Mouse (Mus musculus) thymus, postnatal 36 days (tissue): ENCODE measurements around the gene N4bp2.
"Not testable (repeated sequence)": the region's sequence is repeated elsewhere in the genome, so short reads cannot be mapped to it uniquely, and the experiment has no call there.

Experiments used
- DNase-seq, 2 experiments: peaks; one replicate each; pipeline ENCODE4 v3.0.0; 2022; ENCODE audit warnings: mixed read lengths in 2 of 2

N4bp2 gene

DNA sequence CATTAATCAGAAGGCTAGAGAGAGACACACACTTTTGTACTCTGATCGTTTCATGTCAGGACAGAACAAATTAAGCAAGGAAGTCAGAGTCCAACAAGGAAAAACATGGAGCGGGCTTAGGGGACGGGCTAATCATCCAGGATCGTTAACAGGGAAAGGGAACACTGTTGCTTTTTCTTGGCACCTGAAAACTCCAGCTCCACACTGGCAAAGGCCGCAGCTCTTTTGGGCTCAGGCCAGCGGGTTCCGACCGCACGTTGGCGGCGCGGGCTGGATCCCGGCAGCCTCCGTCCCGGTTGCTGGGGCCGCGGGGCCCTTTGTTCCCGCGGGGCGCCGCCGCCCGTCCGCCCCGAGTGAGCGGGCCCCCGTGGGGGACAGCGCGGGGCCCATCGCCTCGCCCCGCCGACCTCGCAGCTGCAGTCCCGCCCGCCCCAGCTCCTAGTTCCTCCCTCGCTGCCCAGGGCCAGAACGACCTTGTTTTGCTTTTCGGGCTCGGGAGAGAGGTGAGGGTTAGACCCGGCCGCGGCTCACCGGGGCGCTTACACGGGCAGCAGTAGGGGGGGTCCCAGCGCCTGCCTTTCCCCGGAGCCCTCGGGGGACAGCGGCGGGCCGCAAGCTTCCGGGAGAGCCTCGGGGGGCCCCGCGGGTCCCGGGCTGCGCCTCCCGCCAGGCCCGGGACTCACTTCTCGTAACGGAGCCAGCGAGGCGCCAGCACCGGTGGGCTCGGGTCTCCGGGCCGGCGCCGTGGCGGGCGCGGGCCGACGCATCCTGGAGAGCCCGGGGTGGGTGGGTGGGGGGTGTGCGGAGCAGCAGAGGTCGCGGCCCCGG, at the start of gene N4bp2:
Gene N4bp2, plus strand, starts transcription at position 434 of the 828 bp plus-strand sequence.
- DNase-seq = peak; percentile 75 to 80

DNA sequence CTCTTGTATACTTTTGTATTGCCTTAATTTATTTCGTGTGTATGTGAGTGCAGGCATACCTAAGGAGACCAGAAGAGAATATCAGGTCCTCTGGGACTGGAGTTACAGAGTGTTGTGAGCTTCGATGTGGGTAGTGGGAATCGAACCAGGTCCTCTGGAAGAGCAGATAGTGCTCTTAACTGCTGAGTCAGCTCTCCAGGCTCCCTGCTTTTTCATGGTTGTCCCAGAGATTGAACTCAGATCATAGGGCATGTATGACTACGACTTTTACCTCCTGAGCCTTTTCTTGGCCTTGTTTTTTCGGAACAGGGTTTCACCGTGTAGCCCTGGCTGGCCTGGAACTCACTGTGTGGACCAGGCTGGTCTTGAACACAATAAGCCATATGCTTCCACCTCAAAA, 48.2 kb upstream of the N4bp2 start:
- no peak for DNase-seq

DNA sequence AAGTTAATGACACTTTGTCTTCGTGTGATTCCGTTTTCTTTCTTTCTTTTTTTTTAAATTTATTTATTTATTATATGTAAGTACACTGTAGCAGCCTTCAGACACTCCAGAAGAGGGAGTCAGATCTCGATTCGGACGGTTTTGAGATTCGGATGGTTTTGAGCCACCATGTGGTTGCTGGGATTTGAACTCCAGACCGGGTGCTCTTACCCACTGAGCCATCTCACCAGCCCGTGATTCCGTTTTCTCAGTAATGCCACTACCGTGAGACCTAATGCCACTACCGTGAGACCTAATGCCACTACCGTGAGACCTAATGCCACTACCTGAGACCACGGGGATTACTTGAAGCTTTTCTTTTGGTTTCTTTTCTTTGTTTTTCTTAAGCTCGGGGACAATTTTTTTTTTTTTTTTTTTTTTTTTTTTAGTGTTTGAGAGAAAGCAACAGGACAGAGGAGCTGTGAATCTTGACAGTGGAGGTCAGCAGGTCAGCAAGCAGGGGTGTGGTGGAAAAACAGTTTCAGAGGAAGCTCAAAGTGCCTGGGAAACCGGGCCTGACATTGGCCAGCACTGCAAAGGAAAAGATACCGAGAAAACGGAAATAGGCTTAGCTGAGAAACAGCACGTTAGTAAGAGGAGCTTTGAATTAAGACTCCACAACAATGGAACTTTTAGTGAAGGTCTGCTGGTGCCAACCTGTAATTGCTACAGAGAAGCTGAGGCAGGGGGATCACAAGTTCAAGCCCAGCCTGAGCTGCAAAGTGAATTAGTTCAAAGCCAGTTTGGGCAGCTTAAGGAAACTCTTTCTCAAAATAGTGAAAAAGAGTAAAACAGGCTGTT, 46.0 kb upstream of the N4bp2 start:
- no peak for DNase-seq

DNA sequence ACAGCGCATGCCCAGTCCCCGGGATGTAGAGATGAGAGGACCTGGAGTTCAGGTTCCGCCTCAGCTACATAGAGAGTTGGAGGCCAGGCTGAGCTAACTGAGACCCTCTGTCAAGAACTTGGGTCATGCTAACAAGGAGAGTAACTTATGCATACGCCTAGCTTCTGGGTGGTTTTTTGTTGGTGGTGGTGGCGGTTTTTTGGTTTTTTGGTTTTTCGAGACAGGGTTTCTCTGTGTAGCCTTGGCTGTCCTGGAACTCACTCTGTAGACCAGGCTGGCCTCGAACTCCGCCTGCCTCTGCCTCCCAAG, 45.5 kb upstream of the N4bp2 start:
- not testable (repeated sequence) for DNase-seq

DNA sequence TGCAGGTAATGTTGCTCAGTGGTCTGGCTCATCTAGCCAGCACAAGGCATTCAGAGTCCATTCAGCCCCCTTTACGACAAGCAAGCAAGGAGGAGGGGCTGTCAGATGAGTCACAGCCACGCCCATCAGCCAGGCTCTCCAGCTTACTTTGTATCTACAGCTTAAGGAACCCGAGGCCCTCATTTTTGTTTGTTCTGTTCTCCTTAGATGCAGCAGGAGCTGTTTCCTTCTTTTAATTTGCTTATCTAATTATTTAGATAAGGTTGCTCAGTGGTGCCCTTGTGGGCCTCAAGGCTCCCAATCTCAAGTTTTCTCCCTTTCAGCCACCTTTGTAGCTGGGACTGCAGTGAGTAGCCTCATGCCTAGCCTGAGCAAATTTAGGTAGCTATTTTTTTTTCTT, 45.0 kb upstream of the N4bp2 start:
- no peak for DNase-seq

DNA sequence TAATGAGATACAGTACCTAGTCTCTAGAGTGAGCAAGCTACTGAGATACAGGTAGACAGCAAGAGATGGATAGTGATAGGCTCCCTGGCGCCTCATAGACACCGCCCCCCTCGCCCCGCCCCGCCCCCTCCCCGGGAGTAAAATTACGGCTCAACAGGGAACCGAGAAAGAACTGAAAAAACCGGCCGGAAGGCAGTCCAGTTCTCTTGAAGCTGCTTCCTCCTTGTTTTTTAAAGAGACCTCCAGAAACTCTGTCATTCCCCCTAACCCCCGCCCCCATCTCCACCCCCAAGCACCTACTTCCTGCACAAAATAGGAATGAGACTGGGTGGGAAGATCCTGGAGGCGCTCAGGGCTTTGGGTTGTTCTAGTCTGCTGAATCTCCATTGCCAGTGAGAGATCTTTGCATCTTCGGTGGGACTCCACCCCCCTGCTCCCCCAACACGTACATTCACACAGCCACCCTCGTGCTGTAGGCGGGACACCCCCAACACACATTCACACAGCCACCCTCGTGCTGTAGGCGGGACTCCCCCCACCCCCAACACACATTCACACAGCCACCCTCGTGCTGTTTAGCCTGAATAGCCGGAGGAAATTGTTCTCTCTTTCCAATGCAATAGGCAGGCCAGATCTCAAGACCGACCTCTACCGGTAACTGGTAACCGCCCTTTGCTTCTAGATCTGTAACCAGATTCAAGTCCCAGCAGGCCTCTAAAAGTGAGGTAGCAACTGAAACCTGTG, 38.8 kb upstream of the N4bp2 start:
- DNase-seq = peak; percentile 69 to 71

DNA sequence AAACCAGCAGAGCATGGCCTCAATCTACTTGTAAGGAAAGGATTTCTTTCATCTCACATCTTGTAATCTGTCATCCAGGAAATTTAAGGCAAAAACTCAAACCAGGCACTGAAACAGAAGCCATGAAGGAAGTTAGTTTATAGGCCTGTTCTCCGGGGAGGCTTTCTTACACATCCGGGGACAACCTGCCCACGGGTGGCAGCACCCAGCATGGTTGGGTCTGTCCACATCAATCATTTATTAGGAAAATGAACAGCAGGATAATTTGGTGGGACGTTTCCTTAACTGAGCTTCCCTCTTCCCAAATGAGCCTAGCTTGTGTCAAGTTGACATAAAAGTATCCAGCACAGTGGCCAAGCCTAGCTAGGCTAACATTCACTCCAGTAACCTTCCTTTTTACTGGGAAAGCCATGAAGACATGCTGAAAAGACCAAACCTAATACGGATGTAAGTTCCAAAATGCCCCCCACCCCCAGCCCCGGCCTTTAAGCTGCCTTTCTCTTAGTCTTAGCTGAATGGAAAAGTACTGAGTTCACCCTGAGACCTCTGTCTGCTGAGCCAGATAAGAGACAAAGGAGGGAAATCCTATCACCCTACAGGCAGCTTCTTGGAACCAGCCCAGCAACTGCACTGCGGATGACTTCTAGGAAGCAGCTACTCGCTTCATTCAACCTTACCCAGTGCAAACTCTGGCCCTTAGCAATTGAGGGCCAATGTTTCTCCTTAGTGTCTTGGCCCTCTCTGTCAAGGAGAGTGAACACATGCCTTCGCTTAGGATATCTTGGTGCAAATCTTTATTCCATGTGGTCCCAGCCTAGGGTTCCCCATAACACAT, 31.9 kb upstream of the N4bp2 start:
- no peak for DNase-seq

DNA sequence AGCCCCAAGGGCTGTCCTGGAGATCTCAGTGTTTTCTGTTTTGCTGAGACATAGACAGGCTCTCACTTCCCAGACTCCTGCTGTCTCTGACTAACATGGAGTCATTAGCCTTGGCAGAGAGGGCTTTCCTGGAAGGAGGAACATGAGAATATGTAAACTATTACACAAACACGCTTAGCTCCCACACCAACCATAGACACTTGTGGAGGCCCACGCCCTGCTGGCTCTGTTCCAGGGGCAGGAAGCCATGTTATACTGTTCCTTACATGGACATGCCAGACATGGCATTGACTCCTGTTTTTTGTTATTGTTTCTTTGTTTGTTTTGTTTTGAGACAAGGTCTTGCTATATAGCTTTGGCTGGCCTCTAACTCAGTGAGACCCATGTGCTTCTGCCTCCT, 27.7 kb upstream of the N4bp2 start:
- DNase-seq = no peak

DNA sequence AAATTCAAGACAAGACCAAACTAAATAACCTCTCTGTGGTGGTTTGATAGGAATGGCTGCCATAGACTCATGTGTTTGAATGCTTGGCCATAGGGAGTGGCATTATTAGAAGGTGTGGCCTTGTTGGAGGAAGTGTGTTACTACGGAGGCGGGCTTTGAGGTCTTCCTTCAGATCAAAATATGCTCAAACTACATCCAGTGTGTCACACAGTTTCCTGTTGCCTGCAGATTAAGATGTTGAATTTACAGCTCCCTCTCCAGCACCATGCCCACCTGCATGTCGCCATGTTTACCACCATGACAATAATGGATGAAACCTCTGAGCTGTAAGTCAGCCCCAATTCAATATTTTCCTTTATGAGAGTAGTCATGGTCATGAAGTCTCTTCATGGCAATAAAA, 24.0 kb upstream of the N4bp2 start:
- DNase-seq = no peak

DNA sequence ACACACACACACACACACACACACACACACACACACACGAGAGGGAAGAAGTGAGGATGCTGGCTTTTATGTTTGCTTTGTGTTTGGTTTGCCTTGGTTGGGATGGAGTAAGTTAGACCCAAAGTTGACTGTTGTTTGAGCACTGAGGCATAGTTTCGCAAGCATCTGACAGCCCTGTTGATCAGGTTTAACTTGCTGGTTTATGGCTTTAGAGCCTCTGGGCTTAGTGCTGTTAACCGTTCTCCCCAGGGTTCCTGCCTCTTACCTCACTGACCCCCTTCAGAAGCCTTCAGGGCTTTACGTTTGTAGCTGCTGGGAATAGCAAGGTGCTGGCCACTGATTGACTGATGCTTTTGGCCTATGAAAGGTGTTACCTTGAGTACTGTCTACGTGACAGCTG, 16.4 kb upstream of the N4bp2 start:
- DNase-seq = no peak

DNA sequence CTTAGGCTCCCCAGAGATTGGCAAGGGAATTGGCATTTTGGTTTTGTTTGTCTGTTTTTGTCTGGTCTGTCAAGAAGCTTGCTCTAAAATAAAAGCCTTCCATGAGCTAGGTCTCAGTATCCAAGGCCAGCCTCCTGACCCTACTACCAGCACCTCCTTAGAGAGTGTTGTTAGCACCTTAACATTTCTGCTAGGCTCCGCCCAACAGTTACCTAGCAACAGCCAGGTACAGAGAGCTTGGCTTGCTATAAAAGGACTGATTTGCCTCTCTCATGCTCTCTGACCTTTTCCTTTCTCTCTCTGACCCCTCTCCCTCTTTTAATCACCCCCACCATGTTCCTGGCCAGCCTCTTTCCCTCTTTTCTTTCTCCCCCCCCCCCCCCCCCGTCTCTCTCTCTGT, 14.9 kb upstream of the N4bp2 start:
- no peak for DNase-seq

DNA sequence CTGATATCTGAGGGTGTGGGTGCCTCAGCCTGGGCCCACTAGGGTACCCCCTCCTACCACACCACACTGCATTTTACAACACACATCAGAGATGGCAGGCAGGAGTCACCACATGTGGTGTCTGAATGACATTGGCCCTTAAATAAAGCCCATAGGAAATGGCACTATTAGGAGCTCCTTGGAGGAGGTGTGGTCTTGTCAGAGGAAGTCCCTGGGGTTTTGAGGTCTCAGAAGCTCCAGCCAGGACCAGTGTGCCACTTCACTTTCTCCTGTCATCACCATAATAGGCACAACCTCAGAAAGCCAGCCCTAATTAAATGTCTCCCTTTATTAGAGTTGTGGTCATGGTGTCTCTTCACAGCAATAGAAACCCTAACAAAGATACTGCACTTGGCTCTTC, 14.4 kb upstream of the N4bp2 start:
- no peak for DNase-seq

DNA sequence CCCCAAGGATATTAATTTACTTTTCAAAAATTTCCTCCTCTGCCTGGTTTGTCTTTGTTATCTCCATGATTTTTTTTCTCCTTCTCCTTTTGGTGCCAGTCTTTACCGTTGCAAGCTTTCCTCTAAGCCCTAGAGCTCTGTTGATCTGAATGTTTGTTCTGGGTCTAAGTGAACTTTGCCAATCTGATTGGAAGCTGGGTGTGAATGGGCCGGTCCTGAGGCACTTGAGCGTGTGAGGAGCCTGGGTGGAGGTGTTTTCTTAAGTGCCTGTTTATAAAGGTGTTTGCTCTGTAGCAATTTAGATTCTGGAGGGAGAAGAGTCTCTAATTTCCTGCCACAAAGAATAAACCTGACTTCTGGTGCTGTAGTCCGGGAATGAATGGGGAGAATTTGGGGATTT, 11.3 kb upstream of the N4bp2 start:
- no peak for DNase-seq

DNA sequence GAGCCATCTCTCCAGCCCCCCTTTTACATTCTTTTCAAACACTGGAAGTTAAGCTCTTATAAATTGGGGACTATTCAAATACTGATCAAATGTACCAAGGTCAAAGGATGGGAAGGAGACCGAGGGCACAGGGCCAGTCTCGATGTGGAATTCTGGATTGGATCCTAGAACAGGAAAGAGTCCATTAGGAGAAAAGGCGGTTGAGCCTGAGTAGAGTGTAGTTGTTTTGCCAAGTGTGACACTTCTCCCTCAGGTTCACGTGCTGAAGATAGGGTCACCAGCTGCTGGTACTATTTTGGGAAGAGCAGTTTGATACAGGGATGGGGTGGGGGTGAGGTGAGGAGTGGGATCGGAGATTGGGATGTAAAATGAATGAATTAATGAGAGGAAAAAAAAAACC, 7.5 kb upstream of the N4bp2 start:
- no peak for DNase-seq

DNA sequence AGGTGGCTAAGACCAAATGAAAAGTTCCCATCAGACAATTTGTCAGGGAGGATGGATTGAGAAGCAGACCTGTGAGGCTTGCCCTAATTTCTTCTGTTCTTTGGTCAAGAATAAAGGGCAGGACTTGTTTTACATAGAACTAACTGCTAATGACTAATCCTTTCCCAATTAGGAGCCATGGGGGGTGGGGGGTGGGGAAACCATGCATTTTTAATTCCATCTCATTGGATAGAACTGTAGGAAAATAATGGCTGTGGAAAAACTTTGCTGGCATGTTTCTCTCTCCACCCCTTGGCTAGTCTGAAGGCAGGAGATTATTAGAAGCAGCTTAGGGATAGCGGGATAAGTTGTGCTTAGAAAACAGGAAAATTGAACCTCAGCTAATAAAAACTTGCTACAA, 6.2 kb upstream of the N4bp2 start:
- no peak for DNase-seq

DNA sequence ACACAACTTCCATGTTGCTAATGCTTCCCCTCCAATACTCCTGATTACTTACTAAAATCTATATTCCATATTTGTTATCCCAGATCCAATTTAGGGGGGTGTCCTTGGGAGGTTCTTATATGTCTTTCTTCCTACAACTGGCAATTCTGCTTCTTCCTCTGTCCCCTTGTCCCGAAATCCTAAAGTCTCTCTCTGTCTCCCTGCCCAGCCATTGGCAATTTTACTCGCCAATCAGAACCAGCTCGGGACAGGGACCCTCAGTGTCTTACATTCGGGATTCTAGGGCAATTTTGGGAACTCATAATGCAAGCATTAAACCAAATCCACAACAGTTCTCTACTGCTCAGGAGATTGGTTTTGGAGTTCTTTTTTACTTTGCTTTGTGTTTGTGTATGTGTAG, 3.3 kb upstream of the N4bp2 start:
- no peak for DNase-seq

DNA sequence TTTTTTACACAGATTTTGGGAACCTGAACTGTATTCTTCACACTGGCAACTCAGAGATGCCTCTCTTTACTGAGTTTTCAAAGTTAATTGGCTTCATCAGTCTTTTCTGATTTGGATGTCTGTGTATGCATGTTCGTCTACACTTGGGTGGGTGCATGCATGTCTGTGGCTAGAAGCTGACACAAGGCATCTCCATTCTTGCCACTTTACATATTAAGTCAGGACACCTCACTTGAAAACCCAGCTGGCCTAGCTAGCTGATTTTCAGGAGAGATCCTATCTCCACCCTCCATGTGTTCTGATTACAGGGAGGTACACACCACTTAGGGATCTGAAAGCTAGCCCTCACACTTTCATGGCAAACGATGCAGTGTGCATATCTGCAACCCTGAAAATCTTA, 2.7 kb upstream of the N4bp2 start:
- no peak for DNase-seq

DNA sequence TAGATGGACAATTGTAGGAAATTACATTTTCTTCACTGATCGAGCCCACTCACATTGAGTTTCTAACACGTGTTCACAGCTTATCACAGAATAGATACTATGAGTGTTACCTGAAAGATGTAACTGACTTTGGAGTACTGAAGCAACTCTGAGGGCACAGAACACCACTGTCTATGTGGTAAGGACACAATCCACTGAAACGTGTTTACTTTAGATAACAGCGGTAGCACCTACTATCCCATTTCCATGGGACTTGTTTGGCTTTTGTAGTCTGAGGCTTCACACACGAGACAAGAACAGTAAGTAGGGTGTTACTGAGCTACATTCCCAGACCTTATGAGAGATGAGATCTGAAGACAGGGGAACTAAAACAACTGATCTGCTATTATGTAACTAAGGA, 2.3 kb upstream of the N4bp2 start:
- no peak for DNase-seq

DNA sequence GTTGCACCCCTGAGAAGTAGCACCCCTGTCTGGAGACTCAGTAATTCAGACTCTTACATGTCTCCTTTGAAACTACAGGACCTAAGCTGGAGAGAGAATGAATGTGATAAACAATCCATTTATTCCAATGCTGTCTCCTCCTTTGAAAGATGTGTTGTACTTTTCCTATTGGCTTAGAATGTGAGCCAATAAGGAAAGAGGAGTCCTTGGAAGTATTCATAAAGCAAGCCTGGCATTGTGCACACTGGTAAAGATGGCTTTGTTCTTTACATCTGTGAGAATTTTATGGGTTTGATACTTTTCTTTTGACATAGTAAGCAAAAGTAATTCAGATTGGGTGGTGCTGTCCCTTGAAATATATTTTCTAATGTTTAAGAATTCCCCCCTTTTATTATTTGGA, 1.4 kb upstream of the N4bp2 start:
- no peak for DNase-seq

DNA sequence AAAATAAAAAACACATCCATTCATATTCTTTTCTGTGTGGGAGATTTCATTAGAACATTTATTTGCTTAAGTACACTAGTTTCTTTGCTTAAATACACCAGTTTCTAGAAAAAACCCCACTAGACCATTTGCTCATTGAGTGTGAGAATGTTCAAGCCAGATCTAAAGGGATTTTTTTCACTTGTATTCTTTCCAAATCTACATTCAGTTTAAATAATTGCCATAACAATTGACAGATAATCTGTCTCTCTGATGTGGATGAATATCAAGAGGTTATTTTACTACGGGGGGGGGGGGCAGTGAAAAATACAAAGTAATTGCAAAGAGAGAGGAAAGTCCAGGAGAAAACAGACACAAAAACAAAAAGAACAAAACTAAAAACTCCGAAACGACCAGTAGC, 635 bp upstream of the N4bp2 start:
- DNase-seq = no peak

DNA sequence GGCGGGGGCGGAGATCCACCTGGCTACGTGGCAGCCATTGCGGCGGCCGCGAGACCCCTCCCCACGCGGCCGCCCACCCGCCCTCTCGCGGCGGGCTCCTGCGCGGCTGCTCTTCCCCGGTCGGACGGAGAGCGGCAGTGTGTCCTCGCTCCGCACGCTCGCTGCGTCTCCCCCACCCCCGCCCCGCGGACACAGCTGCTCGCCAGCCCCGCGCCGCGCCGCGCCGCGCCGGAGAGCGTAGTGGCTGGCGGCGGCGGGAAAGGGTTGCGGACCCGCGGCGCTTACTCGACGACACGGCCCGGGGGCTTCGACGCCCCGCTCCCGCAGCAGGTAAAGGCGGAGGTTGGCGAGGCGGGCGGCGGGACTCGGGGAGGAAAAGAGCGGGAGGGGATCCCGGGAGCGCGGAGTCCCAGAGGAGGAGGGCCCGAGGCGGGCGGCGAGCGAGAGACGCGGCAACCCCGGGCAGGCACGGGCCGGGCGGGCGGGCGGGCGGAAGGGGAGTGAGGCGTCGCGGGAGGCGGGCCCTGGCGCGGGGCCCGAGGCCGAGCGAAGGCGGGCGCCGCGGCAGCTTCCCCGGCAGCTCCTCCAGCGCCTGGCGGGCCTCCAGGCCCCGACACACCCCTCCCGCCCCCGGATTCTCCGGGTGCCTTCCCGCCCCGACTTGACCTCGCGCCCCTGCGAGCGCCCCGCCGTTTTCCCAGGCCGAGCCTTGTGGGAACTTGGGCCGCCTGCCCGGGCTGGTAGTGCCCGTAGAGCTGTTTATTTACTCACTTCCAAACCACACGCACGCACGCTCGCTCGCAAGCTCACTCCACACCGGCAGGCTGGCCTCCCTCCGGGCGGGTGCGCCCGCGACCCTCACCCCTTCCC, 830 bp downstream of the N4bp2 start:
- peak; percentile 84 to 88 for DNase-seq
